Mouse (Mus musculus) gastrocnemius, adult 18-20 months (tissue): Measurements from ENCODE around the gene Tex10. TPM values are rescaled to one million over a fixed set of nuclear protein-coding genes. Genes with fewer than 3 reads are reported as not detected.
"Not testable (repeated sequence)": the region's sequence is repeated elsewhere in the genome, so short reads cannot be mapped to it uniquely, and the experiment has no call there.

Experiments
- DNase-seq: peaks from one replicate; pipeline ENCODE4 v3.0.0; 2021; ENCODE audit warnings: low spot score
- total RNA-seq, 2 experiments: library from RNA; stranded (reverse); gene quantifications; 2 replicates each; pipeline ENCODE4 v1.2.3; 2021

Tex10 gene
- total RNA-seq, 2 experiments from 2014 or later, result 11.1 to 11.6 TPM

- DNase-seq, result not testable (repeated sequence)
Measured at GRCm38 (mm10) chr4:48405724-48406491, 67.4 kb downstream of the Tex10 start.

GRCm38 (mm10) chr4:48403066-48403640 is 70.1 kb downstream of the Tex10 start:
- no peak for DNase-seq

GRCm38 (mm10) chr4:48396949-48397348 is 76.3 kb downstream of the Tex10 start:
- no peak for DNase-seq

GRCm38 (mm10) chr4:48382506-48382905 is 90.8 kb downstream of the Tex10 start:
- no peak for DNase-seq

GRCm38 (mm10) chr4:48380940-48381339 is 92.3 kb downstream of the Tex10 start:
- peak; percentile 68 for DNase-seq

Other genes with a start within 250 kb of the Tex10 start
- 10 to 100 TPM; 26.9 to 29.1 TPM for gene Erp44, start 193.9 kb downstream of the Tex10 start, total RNA-seq
- gene Invs, start 193.7 kb downstream of the Tex10 start, total RNA-seq, result 1 to 10 TPM; 1.7 to 2.3 TPM
- 10 to 100 TPM; 17.4 to 17.9 TPM for gene Msantd3, start 66.5 kb upstream of the Tex10 start, total RNA-seq
- under 1 TPM; 0.52 to 0.66 TPM for gene Tmeff1, start 111.7 kb upstream of the Tex10 start, total RNA-seq
- 100 to 1,000 TPM; 118 to 136 TPM for gene Cavin4, start 190.1 kb upstream of the Tex10 start, total RNA-seq